8 mouse cellular contexts compared by ENCODE assay signal in the genomic region with DNA sequence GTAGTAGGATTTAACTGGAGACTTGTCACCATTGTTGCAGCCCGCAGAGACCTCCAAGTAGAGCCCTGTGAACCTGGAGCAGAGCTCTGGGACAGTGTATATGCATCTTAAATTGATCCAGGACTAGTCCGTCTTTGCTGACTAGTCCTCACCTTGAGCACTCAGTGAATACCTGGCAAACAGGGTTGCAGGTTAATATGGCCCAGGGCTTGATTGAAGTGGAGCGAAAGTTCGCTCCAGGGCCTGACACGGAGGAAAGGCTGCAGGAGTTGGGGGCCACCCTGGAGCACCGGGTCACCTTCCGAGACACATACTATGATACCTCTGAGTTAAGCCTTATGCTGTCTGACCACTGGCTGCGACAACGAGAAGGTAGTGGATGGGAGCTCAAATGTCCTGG. TPM values are rescaled to one million over a fixed set of nuclear protein-coding genes. Genes with fewer than 3 reads are reported as not detected.
DNase-seq lines count a peak whose midpoint lies in the region; ATAC-seq and TF ChIP-seq lines count a peak whose summit lies in the region.

No protein-coding gene starts in this region.

- 0 out of 2 replicates have a peak, but pooled peaks cover 4% of the 10 kb centered on the region for H3K27me3 ChIP-seq in heart, embryonic 13.5 days (replicated peaks)
- H3K27me3 ChIP-seq in MEL (ENCODE audit: control insufficient read depth in 1 of 2, insufficient read depth in 2 of 2, low read length in 2 of 2), result no peaks in the 10 kb centered on the region
- H3K27me3 ChIP-seq in hindbrain, embryonic 10.5 days (ENCODE audit: insufficient read depth, poor library complexity, severe bottlenecking), result 0 out of 2 replicates have a peak, but pooled peaks cover 6% of the 10 kb centered on the region
- no peaks in the 10 kb centered on the region for H3K27me3 ChIP-seq in midbrain, embryonic 11.5 days (ENCODE audit: control insufficient read depth, insufficient read depth, low read length)

- H3K4me1 ChIP-seq in heart, embryonic 13.5 days, result peaks cover 41% of the 10 kb centered on the region
- peaks cover 0 to 12% of the 10 kb centered on the region in 2 experiments; a peak in 3 of 4 replicates for H3K4me1 ChIP-seq in MEL (ENCODE audit: control insufficient read depth in 1 of 2, insufficient read depth in 2 of 2, low read length in 2 of 2)
- peaks cover 58% of the 10 kb centered on the region for H3K4me1 ChIP-seq in hindbrain, embryonic 10.5 days (replicated peaks)
- peaks cover 27% of the 10 kb centered on the region for H3K4me1 ChIP-seq in midbrain, embryonic 11.5 days (ENCODE audit: control insufficient read depth, insufficient read depth, low read length)

- DNase-seq in heart, postnatal 36 days, result no peak
- no peak for DNase-seq in MEL (ENCODE audit: low read depth, low spot score)
- DNase-seq in hindbrain, embryonic 10.5 days (ENCODE audit: low spot score), result no peak
- DNase-seq in midbrain, embryonic 11.5 days (ENCODE audit: low spot score, missing footprints), result no peak
- DNase-seq in spleen, postnatal 14 days (ENCODE audit: low spot score in 2 of 2), result no peak
- no peak for DNase-seq in cerebellum, adult 11-12 months
- no peak for DNase-seq in adrenal gland, adult 8-10 months

- WGBS in heart, embryonic 13.5 days, result 49% methylated on average over 9 of the region's 9 CpGs
- 59% methylated on average over 9 of the region's 9 CpGs for WGBS in hindbrain, embryonic 10.5 days
- 56% methylated on average over 9 of the region's 9 CpGs for WGBS in midbrain, embryonic 11.5 days

- peak overlapping the region; percentile 81 for H3K4me3 ChIP-seq in heart, embryonic 13.5 days
- H3K4me3 ChIP-seq in MEL (ENCODE audit: control insufficient read depth in 1 of 2, insufficient read depth in 1 of 2, low read depth in 2 of 2, low read length in 2 of 2), result peak overlapping the region; percentile 87 to 93
- peak overlapping the region; percentile 68 for H3K4me3 ChIP-seq in hindbrain, embryonic 10.5 days
- peak overlapping the region; percentile 60 for H3K4me3 ChIP-seq in midbrain, embryonic 11.5 days (ENCODE audit: low read depth, low read length)

- peak overlapping the region; percentile 75 for H3K27ac ChIP-seq in heart, embryonic 13.5 days (replicated peaks)
- H3K27ac ChIP-seq in MEL (ENCODE audit: control insufficient read depth, low read depth, low read length), result peak overlapping the region; percentile 61
- H3K27ac ChIP-seq in hindbrain, embryonic 10.5 days, result peak overlapping the region; percentile 96
- peak overlapping the region; percentile 55; the same call in 1 of the 2 replicates for H3K27ac ChIP-seq in midbrain, embryonic 11.5 days (ENCODE audit: low read depth, low read length)

- no peak for ATAC-seq in heart, embryonic 13.5 days (ENCODE audit: extremely low read depth, insufficient number of reproducible peaks, low FRiP score, low TSS enrichment)
- ATAC-seq in midbrain, embryonic 11.5 days (ENCODE audit: low FRiP score), result no peak

- no peaks in the 10 kb centered on the region for H3K9me3 ChIP-seq in heart, embryonic 13.5 days
- H3K9me3 ChIP-seq in MEL (replicated peaks; ENCODE audit: insufficient read depth, low read length), result no peaks in the 10 kb centered on the region
- H3K9me3 ChIP-seq in hindbrain, embryonic 10.5 days, result no peaks in the 10 kb centered on the region
- H3K9me3 ChIP-seq in midbrain, embryonic 11.5 days (ENCODE audit: control insufficient read depth, low read length), result no peaks in the 10 kb centered on the region

- H3K79me2 ChIP-seq in MEL (ENCODE audit: control insufficient read depth, insufficient read depth, low read length, poor library complexity), result peaks cover 7% of the 10 kb centered on the region

- TF ChIP-seq RAD21 in MEL (IDR thresholded peaks at IDR 0.05; ENCODE audit: low read depth, low read length), result no peak

- H3K4me2 ChIP-seq in heart, embryonic 13.5 days, result peak overlapping the region; percentile 82
- H3K4me2 ChIP-seq in midbrain, embryonic 11.5 days, result peak overlapping the region; percentile 75

- peak overlapping the region; percentile 89 for H3K9ac ChIP-seq in heart, embryonic 13.5 days
- peak overlapping the region; percentile 87 for H3K9ac ChIP-seq in MEL (ENCODE audit: control insufficient read depth, low read depth, low read length, poor library complexity, severe bottlenecking)
- H3K9ac ChIP-seq in midbrain, embryonic 11.5 days (ENCODE audit: low read length), result peak overlapping the region; percentile 80

- peaks cover 27% of the 10 kb centered on the region for H3K36me3 ChIP-seq in heart, embryonic 13.5 days
- peaks cover 0 to 4% of the 10 kb centered on the region in 2 experiments; a peak in 1 of 4 replicates for H3K36me3 ChIP-seq in MEL (ENCODE audit: control insufficient read depth in 1 of 2, insufficient read depth in 2 of 2, low read length in 2 of 2)
- H3K36me3 ChIP-seq in hindbrain, embryonic 10.5 days, result peaks cover 33% of the 10 kb centered on the region
- H3K36me3 ChIP-seq in midbrain, embryonic 11.5 days (ENCODE audit: control insufficient read depth, insufficient read depth, low read length), result no peaks in the 10 kb centered on the region

- no peak for TF ChIP-seq EP300 in MEL (IDR thresholded peaks at IDR 0.05; ENCODE audit: low read depth in 1 of 2, low read length in 2 of 2)

- no peak for TF ChIP-seq POLR2A in MEL (IDR thresholded peaks at IDR 0.05; ENCODE audit: control insufficient read depth in 1 of 2, insufficient read depth in 1 of 2, low read depth in 1 of 2, low read length in 2 of 2, poor library complexity in 1 of 2)

- TF ChIP-seq CTCF in MEL (IDR thresholded peaks at IDR 0.05 in 2 of 3, conservative IDR thresholded peaks at IDR 0.05 in 1 of 3; ENCODE audit: control insufficient read depth in 1 of 3, insufficient read depth in 1 of 3, low read depth in 2 of 3, low read length in 3 of 3, poor library complexity in 1 of 3, severe bottlenecking in 1 of 3), result no peak

- intact Hi-C loops in heart, postnatal 36 days (cut with DNase I), result loop anchor here (5.0 kb wide), 1 partner anchor 198 kb away; no protein-coding TSS in a partner anchor

TF ChIP-seq in MEL, 35 proteins besides CTCF, POLR2A, EP300 and RAD21:
- TF ChIP-seq NRF1 (IDR thresholded peaks at IDR 0.05; ENCODE audit: insufficient read depth, low read depth, low read length, poor library complexity, severe bottlenecking) (no peak), ZMIZ1 (IDR thresholded peaks at IDR 0.05; ENCODE audit: low read depth, low read length) (0 out of 2 replicates have a peak, but pooled peaks have one; percentile 42), HCFC1 (IDR thresholded peaks at IDR 0.05; ENCODE audit: low read depth, low read length) (no peak), POLR2AphosphoS5 (IDR thresholded peaks at IDR 0.05; ENCODE audit: borderline replicate concordance, low read depth, low read length) (no peak), TBP (IDR thresholded peaks at IDR 0.05; ENCODE audit: low read depth, low read length) (no peak), GABPA (IDR thresholded peaks at IDR 0.05; ENCODE audit: low read depth, low read length) (no peak), TCF12 (IDR thresholded peaks at IDR 0.05; ENCODE audit: low read depth, low read length) (no peak), MYC (IDR thresholded peaks at IDR 0.05; ENCODE audit: low read depth, low read length) (no peak)

RNA-seq across cellular contexts. Expression of a gene that starts 0.7 kb away (rescaled TPM):
- polyA plus RNA-seq in heart, embryonic 13.5 days (2015; fragmentation: Nextera tagmentation; extraction: Ambion mirVana), result 13.8 and 15.9 TPM in 2 replicates
- total RNA-seq in heart, postnatal 36 days (2021), result 10 to 100 TPM; 12.6 to 13.0 TPM
- total RNA-seq in MEL (2012; rRNA removed), result 8.7 and 9.0 TPM in 2 replicates
- 10 to 100 TPM in 1 of 2 experiments, not detected in 1; 13.2 TPM for polyA plus RNA-seq in MEL (2012; ENCODE audit: insufficient read depth in 1 of 2, insufficient read length in 2 of 2, low read depth in 1 of 2, low replicate concordance in 2 of 2, missing spikeins in 1 of 2)
- 24.4 and 26.1 TPM in 2 replicates for polyA plus RNA-seq in hindbrain, embryonic 10.5 days (2016; fragmentation: Nextera tagmentation; extraction: Ambion mirVana)
- polyA plus RNA-seq in midbrain, embryonic 11.5 days (2014; fragmentation: Nextera tagmentation; extraction: Ambion mirVana), result 22.0 and 22.7 TPM in 2 replicates
- 10 to 100 TPM; 16.1 to 22.6 (median 21.0) TPM for total RNA-seq in adrenal gland, adult 8-10 months (2022)

RNA-seq across cellular contexts. Expression of a gene that starts 3.1 kb away (rescaled TPM):
- polyA plus RNA-seq in heart, embryonic 13.5 days (2015; fragmentation: Nextera tagmentation; extraction: Ambion mirVana), result 3.0 and 3.2 TPM in 2 replicates
- 1 to 10 TPM; 3.4 to 3.9 TPM for total RNA-seq in heart, postnatal 36 days (2021)
- total RNA-seq in MEL (2012; rRNA removed), result 0.42 TPM in 2 replicates
- polyA plus RNA-seq in MEL (2012; ENCODE audit: insufficient read depth in 1 of 2, insufficient read length in 2 of 2, low read depth in 1 of 2, low replicate concordance in 2 of 2, missing spikeins in 1 of 2), result 1 to 10 TPM in 1 of 2 experiments, not detected in 1; 3.2 TPM
- polyA plus RNA-seq in hindbrain, embryonic 10.5 days (2016; fragmentation: Nextera tagmentation; extraction: Ambion mirVana), result 8.8 and 17.7 TPM in 2 replicates
- polyA plus RNA-seq in midbrain, embryonic 11.5 days (2014; fragmentation: Nextera tagmentation; extraction: Ambion mirVana), result 11.3 and 11.5 TPM in 2 replicates
- total RNA-seq in adrenal gland, adult 8-10 months (2022), result 10 to 100 TPM in 2 of 4 experiments, 1 to 10 TPM in 2; 6.9 to 17.8 (median 11.7) TPM

RNA-seq across cellular contexts. Expression of a gene that starts 11.1 kb away (rescaled TPM):
- 7.4 and 7.9 TPM in 2 replicates for polyA plus RNA-seq in heart, embryonic 13.5 days (2015; fragmentation: Nextera tagmentation; extraction: Ambion mirVana)
- 1 to 10 TPM; 3.9 to 6.2 TPM for total RNA-seq in heart, postnatal 36 days (2021)
- 12.5 and 12.6 TPM in 2 replicates for total RNA-seq in MEL (2012; rRNA removed)
- 10 to 100 TPM in 1 of 2 experiments, not detected in 1; 47.9 TPM for polyA plus RNA-seq in MEL (2012; ENCODE audit: insufficient read depth in 1 of 2, insufficient read length in 2 of 2, low read depth in 1 of 2, low replicate concordance in 2 of 2, missing spikeins in 1 of 2)
- 14.5 and 16.3 TPM in 2 replicates for polyA plus RNA-seq in hindbrain, embryonic 10.5 days (2016; fragmentation: Nextera tagmentation; extraction: Ambion mirVana)
- polyA plus RNA-seq in midbrain, embryonic 11.5 days (2014; fragmentation: Nextera tagmentation; extraction: Ambion mirVana), result 9.5 and 10.1 TPM in 2 replicates
- total RNA-seq in adrenal gland, adult 8-10 months (2022), result 10 to 100 TPM; 24.5 to 29.3 (median 26.0) TPM

RNA-seq across cellular contexts. Expression of a gene that starts 21.5 kb away (rescaled TPM):
- polyA plus RNA-seq in heart, embryonic 13.5 days (2015; fragmentation: Nextera tagmentation; extraction: Ambion mirVana), result 0.31 and 0.32 TPM in 2 replicates
- under 1 TPM; 0.14 TPM for total RNA-seq in heart, postnatal 36 days (2021)
- total RNA-seq in MEL (2012; rRNA removed), result not detected in 2 replicates
- not detected for polyA plus RNA-seq in MEL (2012; ENCODE audit: insufficient read depth in 1 of 2, insufficient read length in 2 of 2, low read depth in 1 of 2, low replicate concordance in 2 of 2, missing spikeins in 1 of 2)
- 0.75 and 1.7 TPM in 2 replicates for polyA plus RNA-seq in hindbrain, embryonic 10.5 days (2016; fragmentation: Nextera tagmentation; extraction: Ambion mirVana)
- polyA plus RNA-seq in midbrain, embryonic 11.5 days (2014; fragmentation: Nextera tagmentation; extraction: Ambion mirVana), result 2.2 and 2.8 TPM in 2 replicates
- total RNA-seq in adrenal gland, adult 8-10 months (2022), result 1 to 10 TPM; 3.3 to 6.9 (median 5.3) TPM
